Mouse (Mus musculus): ENCODE results near the gene Abca5. TPM values are rescaled to one million over a fixed set of nuclear protein-coding genes. Genes with fewer than 3 reads are reported as not detected.

Gene Abca5
- polyA plus RNA-seq (2016; fragmentation: Nextera tagmentation; extraction: Ambion mirVana), result 2.6 and 2.9 TPM in 2 replicates

- Histone ChIP-seq H3K4me3 (peak within 1 kb of the TSS; percentile 61), H3K4me1 (peaks cover 5% of the 10 kb centered on the region; the same call in 1 of the 2 replicates), H3K9me3 (no peaks in the 10 kb centered on the region), H3K27ac (peak within 1 kb of the TSS; percentile 63), H3K36me3 (replicated peaks) (no peaks in the 10 kb centered on the region), H3K27me3 (ENCODE audit: poor library complexity, severe bottlenecking) (peaks cover 45% of the 10 kb centered on the region)
- WGBS, result under 1% methylated on average over 94 of the region's 95 CpGs
- DNase-seq (ENCODE audit: extremely low spot score, low spot score), result peak; percentile 83
These were observed at the start of gene Abca5 for GRCm38 (mm10) chr11:110337289-110338245. Abca5 (minus strand) TSS chr11:110337716.

DNA sequence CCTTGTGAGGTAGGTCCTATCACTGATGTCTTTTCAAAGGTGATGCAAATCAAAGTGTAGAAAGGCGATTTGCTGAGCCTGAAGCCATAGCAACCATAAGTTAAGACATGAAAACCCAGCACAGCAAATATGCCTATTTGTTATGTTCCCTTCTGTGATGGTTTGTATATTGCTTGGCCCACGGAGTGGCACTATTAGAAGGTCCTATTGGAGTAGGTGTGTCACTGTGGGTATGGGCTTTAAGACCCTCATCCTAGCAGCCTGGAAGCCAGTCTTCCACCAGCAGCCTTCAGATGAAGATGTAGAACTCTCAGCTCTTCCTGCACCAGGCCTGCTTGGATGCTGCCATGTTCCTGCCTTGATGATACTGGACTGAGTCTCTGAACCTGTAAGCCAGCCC is 48.0 kb upstream of the Abca5 start:
- Histone ChIP-seq H3K36me3 (replicated peaks) (no peaks in the 10 kb centered on the region), H3K4me1 (peaks cover under 1% of the 10 kb centered on the region), H3K4me3 (no peak overlapping the region), H3K27me3 (ENCODE audit: poor library complexity, severe bottlenecking) (no peaks in the 10 kb centered on the region), H3K27ac (no peak overlapping the region), H3K9me3 (no peaks in the 10 kb centered on the region)
- DNase-seq (ENCODE audit: extremely low spot score, low spot score), result no peak
- 89% methylated on average over 2 of the region's 2 CpGs for WGBS

DNA sequence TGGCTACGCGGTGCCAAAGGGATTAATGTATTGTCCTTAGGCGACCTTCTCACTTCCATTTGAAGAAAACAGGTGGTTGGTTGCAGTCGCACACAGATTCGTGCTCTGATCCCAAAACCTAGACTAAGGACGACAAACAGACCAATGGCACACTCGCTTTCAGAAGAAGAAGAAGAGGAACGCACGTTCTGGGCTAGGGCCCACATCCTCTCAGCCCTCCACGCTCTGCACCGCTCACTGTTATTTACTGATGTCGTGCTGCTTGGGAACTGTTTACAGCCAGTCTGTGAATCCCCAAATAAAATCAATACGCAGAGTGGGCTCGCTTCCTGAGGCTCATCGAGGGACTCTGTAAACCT is 42.8 kb upstream of the Abca5 start:
- peak overlapping the region; percentile 48 for H3K4me3 ChIP-seq
- no peak for DNase-seq (ENCODE audit: extremely low spot score, low spot score)
- 37% methylated on average over 15 of the region's 15 CpGs for WGBS

GRCm38 (mm10) chr11:110379661-110380309 is 42.3 kb upstream of the Abca5 start:
- Histone ChIP-seq H3K36me3 (replicated peaks) (no peaks in the 10 kb centered on the region), H3K9me3 (no peaks in the 10 kb centered on the region), H3K4me1 (peaks cover 12% of the 10 kb centered on the region), H3K4me3 (peak overlapping the region; percentile 48), H3K27ac (peak overlapping the region; percentile 74), H3K27me3 (ENCODE audit: poor library complexity, severe bottlenecking) (peaks cover 6% of the 10 kb centered on the region; the same call in 1 of the 2 replicates)
- 20% methylated on average over 20 of the region's 20 CpGs for WGBS
- DNase-seq (ENCODE audit: extremely low spot score, low spot score), result peak; percentile 56

More for the DNA sequence above, 42.8 kb upstream of the Abca5 start:
- no peaks in the 10 kb centered on the region for H3K9me3 ChIP-seq
- peak overlapping the region; percentile 74 for H3K27ac ChIP-seq
- H3K27me3 ChIP-seq (ENCODE audit: poor library complexity, severe bottlenecking), result peaks cover 6% of the 10 kb centered on the region; the same call in 1 of the 2 replicates
- H3K36me3 ChIP-seq (replicated peaks), result no peaks in the 10 kb centered on the region
- H3K4me1 ChIP-seq, result peaks cover 12% of the 10 kb centered on the region

- H3K9me3 ChIP-seq, result no peaks in the 10 kb centered on the region
- no peak for DNase-seq (ENCODE audit: extremely low spot score, low spot score)
These were observed 36.5 kb upstream of the Abca5 start for GRCm38 (mm10) chr11:110374036-110374435.

GRCm38 (mm10) chr11:110372266-110372954 is 34.9 kb upstream of the Abca5 start:
- Histone ChIP-seq H3K4me3 (no peak overlapping the region), H3K36me3 (replicated peaks) (no peaks in the 10 kb centered on the region), H3K9me3 (no peaks in the 10 kb centered on the region), H3K27ac (no peak overlapping the region), H3K4me1 (peaks cover 8% of the 10 kb centered on the region), H3K27me3 (ENCODE audit: poor library complexity, severe bottlenecking) (no peaks in the 10 kb centered on the region)
- WGBS, result 85% methylated on average over 15 of the region's 15 CpGs
- no peak for DNase-seq (ENCODE audit: extremely low spot score, low spot score)

More at GRCm38 (mm10) chr11:110374036-110374435, 36.5 kb upstream of the Abca5 start:
- H3K36me3 ChIP-seq (replicated peaks), result no peaks in the 10 kb centered on the region
- no peak overlapping the region for H3K4me3 ChIP-seq
- peaks cover 8% of the 10 kb centered on the region for H3K4me1 ChIP-seq
- no peaks in the 10 kb centered on the region for H3K27me3 ChIP-seq (ENCODE audit: poor library complexity, severe bottlenecking)
- WGBS, result 93% methylated on average over 9 of the region's 9 CpGs
- no peak overlapping the region for H3K27ac ChIP-seq

- H3K4me1 ChIP-seq, result peaks cover 8% of the 10 kb centered on the region
- 67% methylated on average over 8 of the region's 8 CpGs for WGBS
These were observed 34.3 kb upstream of the Abca5 start for GRCm38 (mm10) chr11:110371827-110372226.

DNA sequence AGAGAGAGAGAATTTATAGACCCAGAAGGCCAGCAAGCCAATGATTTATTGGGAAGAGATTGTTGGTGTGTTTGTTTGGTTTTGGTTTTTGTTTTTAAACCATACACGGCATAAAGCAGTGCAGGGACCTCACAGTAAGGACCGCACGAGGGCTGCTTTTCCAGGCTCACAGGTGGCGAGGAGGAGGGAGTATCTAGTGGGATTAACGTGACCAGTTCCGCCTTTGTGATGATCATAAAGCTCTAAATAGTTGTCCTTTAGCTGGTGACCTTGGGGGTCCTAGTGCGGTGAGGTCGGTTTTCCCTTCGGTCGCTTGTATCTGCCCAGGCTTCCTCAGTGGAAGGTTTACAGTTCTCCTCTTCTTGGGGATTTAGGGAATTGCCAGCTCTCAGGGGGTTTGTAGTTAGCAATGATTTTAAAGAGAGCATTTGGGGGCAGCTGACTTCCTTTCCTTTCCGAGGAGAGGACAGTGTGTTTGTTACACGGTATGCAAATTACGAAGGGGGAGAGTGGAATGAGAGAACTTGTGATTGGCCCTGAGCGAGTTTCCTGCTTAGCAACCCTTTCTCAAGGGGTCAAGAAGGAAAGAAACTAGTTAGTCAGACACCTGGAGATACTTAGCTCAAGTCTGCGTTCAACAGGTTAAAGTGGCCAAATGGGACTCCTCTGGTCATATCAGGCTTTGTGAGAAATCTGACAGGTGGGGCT is 31.9 kb upstream of the Abca5 start:
- Histone ChIP-seq H3K4me1 (peaks cover 8% of the 10 kb centered on the region), H3K27ac (no peak overlapping the region), H3K27me3 (ENCODE audit: poor library complexity, severe bottlenecking) (no peaks in the 10 kb centered on the region), H3K36me3 (replicated peaks) (no peaks in the 10 kb centered on the region), H3K9me3 (no peaks in the 10 kb centered on the region), H3K4me3 (peak overlapping the region; percentile 22; the same call in 1 of the 2 replicates)
- DNase-seq (ENCODE audit: extremely low spot score, low spot score), result no peak
- 21% methylated on average over 15 of the region's 15 CpGs for WGBS

More at GRCm38 (mm10) chr11:110371827-110372226, 34.3 kb upstream of the Abca5 start:
- Histone ChIP-seq H3K27ac (no peak overlapping the region), H3K4me3 (no peak overlapping the region), H3K9me3 (no peaks in the 10 kb centered on the region), H3K36me3 (replicated peaks) (no peaks in the 10 kb centered on the region), H3K27me3 (ENCODE audit: poor library complexity, severe bottlenecking) (no peaks in the 10 kb centered on the region)
- DNase-seq (ENCODE audit: extremely low spot score, low spot score), result no peak

DNA sequence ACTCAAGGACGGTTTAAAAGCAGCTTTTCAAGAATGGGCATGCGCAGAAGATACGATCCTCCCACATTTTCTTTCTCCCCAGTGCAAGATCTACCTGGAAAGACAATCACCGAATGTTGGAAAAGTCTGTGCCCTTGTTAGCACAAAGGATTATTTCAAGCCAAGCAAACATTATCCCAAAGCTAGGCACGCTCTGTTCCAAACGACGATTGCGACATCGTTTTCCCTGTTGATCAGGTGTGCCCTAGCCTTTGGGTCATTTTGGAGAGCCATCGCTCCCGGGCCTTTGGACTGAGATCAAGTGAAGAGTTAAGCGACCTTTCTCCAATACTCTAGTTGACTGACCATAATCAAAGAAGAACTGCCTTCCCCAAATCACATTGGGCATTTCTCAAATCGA is 30.1 kb upstream of the Abca5 start:
- no peak for DNase-seq (ENCODE audit: extremely low spot score, low spot score)
- 95% methylated on average over 13 of the region's 13 CpGs for WGBS
- no peak overlapping the region for H3K4me3 ChIP-seq
- no peak overlapping the region for H3K27ac ChIP-seq
- no peaks in the 10 kb centered on the region for H3K9me3 ChIP-seq
- H3K36me3 ChIP-seq (replicated peaks), result no peaks in the 10 kb centered on the region
- no peaks in the 10 kb centered on the region for H3K27me3 ChIP-seq (ENCODE audit: poor library complexity, severe bottlenecking)
- H3K4me1 ChIP-seq, result peaks cover 8% of the 10 kb centered on the region

- 79% methylated on average over 3 of the region's 3 CpGs for WGBS
- H3K27me3 ChIP-seq (ENCODE audit: poor library complexity, severe bottlenecking), result no peaks in the 10 kb centered on the region
- DNase-seq (ENCODE audit: extremely low spot score, low spot score), result no peak
- no peak overlapping the region for H3K4me3 ChIP-seq
- H3K9me3 ChIP-seq, result no peaks in the 10 kb centered on the region
- no peak overlapping the region for H3K27ac ChIP-seq
- peaks cover 8% of the 10 kb centered on the region for H3K4me1 ChIP-seq
- H3K36me3 ChIP-seq (replicated peaks), result no peaks in the 10 kb centered on the region
These were observed 29.4 kb upstream of the Abca5 start for GRCm38 (mm10) chr11:110366902-110367301.

- Histone ChIP-seq H3K27ac (no peak overlapping the region), H3K4me3 (no peak overlapping the region), H3K4me1 (peaks cover 8% of the 10 kb centered on the region), H3K9me3 (peaks cover under 1% of the 10 kb centered on the region; the same call in 1 of the 2 replicates), H3K36me3 (replicated peaks) (no peaks in the 10 kb centered on the region), H3K27me3 (ENCODE audit: poor library complexity, severe bottlenecking) (no peaks in the 10 kb centered on the region)
- WGBS, result 77% methylated on average over 3 of the region's 3 CpGs
- peak; percentile 58 for DNase-seq (ENCODE audit: extremely low spot score, low spot score)
These were observed 27.5 kb upstream of the Abca5 start for GRCm38 (mm10) chr11:110365016-110365415.
